26 mouse cellular contexts compared by ENCODE assay signal in the genomic region with DNA sequence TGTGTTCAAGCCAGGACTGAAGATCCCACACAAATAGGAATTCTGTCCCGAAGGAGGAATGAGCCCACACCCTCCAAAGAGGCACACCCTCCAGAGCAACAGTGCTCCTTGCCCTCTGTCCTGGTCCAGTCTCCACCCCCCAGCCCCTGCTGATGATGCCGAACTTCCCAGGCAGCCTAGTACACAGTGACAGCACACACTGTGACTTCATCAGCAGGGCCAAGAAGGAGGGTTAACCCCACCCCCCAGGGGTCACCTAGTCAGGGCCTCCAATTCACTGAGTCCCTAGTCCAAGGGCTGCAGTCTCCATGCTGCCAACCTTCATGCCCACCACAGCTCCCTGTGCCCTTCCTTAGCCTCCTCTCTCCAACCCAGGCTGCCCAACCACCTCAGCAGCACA.
DNase-seq lines count a peak whose midpoint lies in the region; ATAC-seq and TF ChIP-seq lines count a peak whose summit lies in the region.
"Had no signal": no experiment of that assay in that cellular context is flagged by ENCODE, and none has a peak within 500 bp of the region (broad histone marks: within the 10 kb centered on the region; RNA-seq: fewer than 3 reads in every experiment).

No protein-coding gene starts in this region.

- TF ChIP-seq POLR2A in heart, adult 2 months (IDR thresholded peaks at IDR 0.05; ENCODE audit: insufficient read depth, low read depth, low read length), result no peak
- TF ChIP-seq POLR2A in lung, adult 2 months (IDR thresholded peaks at IDR 0.05; ENCODE audit: borderline replicate concordance, extremely low read depth, low read depth, low read length), result no peak

- no peak overlapping the region for H3K4me2 ChIP-seq in heart, embryonic 16.5 days (ENCODE audit: low read depth, low read length)
- peak overlapping the region; percentile 4; the same call in 1 of the 2 replicates for H3K4me2 ChIP-seq in lung, embryonic 15.5 days
- H3K4me2 ChIP-seq in midbrain, embryonic 11.5 days, result no peak overlapping the region
- H3K4me2 ChIP-seq: embryonic facial prominence, embryonic 12.5 days; heart, embryonic 11.5 days; hindbrain, embryonic 14.5 days; limb, embryonic 12.5 days; liver, embryonic 15.5 days; neural tube, embryonic 13.5 days had no signal

- H3K36me3 ChIP-seq in heart, embryonic 16.5 days (ENCODE audit: control insufficient read depth, insufficient read depth), result 0 out of 2 replicates have a peak, but pooled peaks cover 3% of the 10 kb centered on the region
- H3K36me3 ChIP-seq in heart, adult 2 months (ENCODE audit: control insufficient read depth, insufficient read depth, low read length), result no peaks in the 10 kb centered on the region
- peaks cover 23% of the 10 kb centered on the region; the same call in 1 of the 2 replicates for H3K36me3 ChIP-seq in lung, embryonic 15.5 days
- no peaks in the 10 kb centered on the region for H3K36me3 ChIP-seq in midbrain, embryonic 11.5 days (ENCODE audit: control insufficient read depth, insufficient read depth, low read length)
- H3K36me3 ChIP-seq in midbrain, embryonic 10.5 days, result no peaks in the 10 kb centered on the region
- H3K36me3 ChIP-seq: neural tube, embryonic 13.5 days had no signal

- intact Hi-C loops in heart, adult 2 months (cut with DNase I), result no loop called here

- H3K9me3 ChIP-seq in heart, embryonic 16.5 days (replicated peaks; ENCODE audit: control insufficient read depth, low read length), result no peaks in the 10 kb centered on the region
- H3K9me3 ChIP-seq in lung, embryonic 15.5 days, result no peaks in the 10 kb centered on the region
- H3K9me3 ChIP-seq in midbrain, embryonic 11.5 days (ENCODE audit: control insufficient read depth, low read length), result no peaks in the 10 kb centered on the region
- H3K9me3 ChIP-seq in midbrain, embryonic 10.5 days (replicated peaks), result no peaks in the 10 kb centered on the region
- H3K9me3 ChIP-seq: embryonic facial prominence, embryonic 12.5 days; limb, embryonic 12.5 days; liver, embryonic 15.5 days; neural tube, embryonic 13.5 days had no signal

- no peak overlapping the region for H3K4me3 ChIP-seq in heart, embryonic 16.5 days (ENCODE audit: low read length)
- H3K4me3 ChIP-seq in heart, adult 2 months, result no peak overlapping the region
- no peak overlapping the region for H3K4me3 ChIP-seq in lung, embryonic 15.5 days
- no peak overlapping the region for H3K4me3 ChIP-seq in lung, adult 2 months (replicated peaks; ENCODE audit: extremely low read depth, low read depth, low read length)
- no peak overlapping the region for H3K4me3 ChIP-seq in midbrain, embryonic 11.5 days (ENCODE audit: low read depth, low read length)
- H3K4me3 ChIP-seq in midbrain, embryonic 10.5 days, result no peak overlapping the region
- H3K4me3 ChIP-seq: embryonic facial prominence, embryonic 12.5 days; layer of hippocampus, adult 2 months; left cerebral cortex, adult 2 months; limb, embryonic 12.5 days; liver, embryonic 15.5 days; neural tube, embryonic 13.5 days had no signal

- H3K27me3 ChIP-seq in heart, embryonic 16.5 days (ENCODE audit: control insufficient read depth, insufficient read depth, low read length), result no peaks in the 10 kb centered on the region
- no peaks in the 10 kb centered on the region for H3K27me3 ChIP-seq in heart, adult 2 months (ENCODE audit: control insufficient read depth, insufficient read depth, low read length)
- H3K27me3 ChIP-seq in lung, embryonic 15.5 days, result no peaks in the 10 kb centered on the region
- 0 out of 2 replicates have a peak, but pooled peaks cover 2% of the 10 kb centered on the region for H3K27me3 ChIP-seq in midbrain, embryonic 11.5 days (ENCODE audit: control insufficient read depth, insufficient read depth, low read length)
- 0 out of 2 replicates have a peak, but pooled peaks cover 5% of the 10 kb centered on the region for H3K27me3 ChIP-seq in midbrain, embryonic 10.5 days (ENCODE audit: low read depth, poor library complexity, severe bottlenecking)
- H3K27me3 ChIP-seq: embryonic facial prominence, embryonic 12.5 days; limb, embryonic 12.5 days; neural tube, embryonic 13.5 days had no signal

- H3K9ac ChIP-seq in heart, embryonic 16.5 days (ENCODE audit: low read length), result no peak overlapping the region
- no peak overlapping the region for H3K9ac ChIP-seq in heart, adult 2 months (ENCODE audit: low read depth, low read length)
- no peak overlapping the region for H3K9ac ChIP-seq in lung, embryonic 15.5 days
- H3K9ac ChIP-seq in midbrain, embryonic 11.5 days (ENCODE audit: low read length), result no peak overlapping the region
- H3K9ac ChIP-seq: embryonic facial prominence, embryonic 12.5 days; forebrain, postnatal 0 days; hindbrain, embryonic 14.5 days; limb, embryonic 12.5 days; liver, embryonic 15.5 days; neural tube, embryonic 13.5 days had no signal

- 56% methylated on average over 2 of the region's 2 CpGs for WGBS in heart, embryonic 16.5 days
- WGBS in heart, adult 2 months, result 51% methylated on average over 2 of the region's 2 CpGs
- 72% methylated on average over 2 of the region's 2 CpGs for WGBS in lung, embryonic 15.5 days
- WGBS in lung, adult 2 months, result 39% methylated on average over 2 of the region's 2 CpGs
- 76% methylated on average over 2 of the region's 2 CpGs for WGBS in midbrain, embryonic 11.5 days
- WGBS in midbrain, embryonic 10.5 days, result 93% methylated on average over 2 of the region's 2 CpGs

- H3K27ac ChIP-seq in heart, embryonic 16.5 days (ENCODE audit: low read length), result 0 out of 2 replicates have a peak overlapping the region, but pooled peaks have one; percentile 3
- no peak overlapping the region for H3K27ac ChIP-seq in heart, adult 2 months
- no peak overlapping the region for H3K27ac ChIP-seq in lung, embryonic 15.5 days
- no peak overlapping the region for H3K27ac ChIP-seq in midbrain, embryonic 11.5 days (ENCODE audit: low read depth, low read length)
- H3K27ac ChIP-seq in midbrain, embryonic 10.5 days (replicated peaks), result no peak overlapping the region
- H3K27ac ChIP-seq: embryonic facial prominence, embryonic 12.5 days; hindbrain, embryonic 14.5 days; left cerebral cortex, adult 2 months; limb, embryonic 12.5 days; liver, embryonic 15.5 days; neural tube, embryonic 13.5 days had no signal

- no peak for ATAC-seq in heart, embryonic 16.5 days (replicated peaks; ENCODE audit: extremely low read depth, insufficient read depth, low FRiP score)
- ATAC-seq in lung, embryonic 15.5 days (ENCODE audit: borderline replicate concordance, extremely low read depth, low FRiP score, low TSS enrichment), result no peak
- ATAC-seq in midbrain, embryonic 11.5 days (ENCODE audit: low FRiP score), result no peak
- ATAC-seq: CD4-positive, CD25-positive, alpha-beta regulatory T cell, adult 4 months; forebrain, postnatal 0 days had no signal

- H3K79me2 ChIP-seq in heart, adult 2 months (replicated peaks; ENCODE audit: control insufficient read depth, insufficient read depth, low read length), result no peaks in the 10 kb centered on the region; the same call in none of the 2 replicates

- peaks cover 61% of the 10 kb centered on the region for H3K4me1 ChIP-seq in heart, embryonic 16.5 days (ENCODE audit: control insufficient read depth, insufficient read depth, low read length)
- H3K4me1 ChIP-seq in heart, adult 2 months (ENCODE audit: control insufficient read depth, insufficient read depth, low read length), result peaks cover 6% of the 10 kb centered on the region
- H3K4me1 ChIP-seq in lung, embryonic 15.5 days, result peaks cover 53% of the 10 kb centered on the region
- peaks cover 24% of the 10 kb centered on the region for H3K4me1 ChIP-seq in lung, adult 2 months (ENCODE audit: control insufficient read depth, insufficient read depth, low read length)
- H3K4me1 ChIP-seq in midbrain, embryonic 11.5 days (ENCODE audit: control insufficient read depth, insufficient read depth, low read length), result peaks cover 13% of the 10 kb centered on the region
- H3K4me1 ChIP-seq in midbrain, embryonic 10.5 days, result peaks cover 15% of the 10 kb centered on the region

- no peak for TF ChIP-seq CTCF in heart, adult 2 months (IDR thresholded peaks at IDR 0.05)
- TF ChIP-seq CTCF in lung, adult 2 months (IDR thresholded peaks at IDR 0.05; ENCODE audit: insufficient read depth, low read length), result no peak

- no peak for DNase-seq in heart, adult 2 months
- no peak for DNase-seq in lung, adult 2 months
- peak; percentile 65 for DNase-seq in midbrain, embryonic 11.5 days (ENCODE audit: low spot score, missing footprints)
- no peak for DNase-seq in midbrain, embryonic 10.5 days (ENCODE audit: low spot score)
- DNase-seq in layer of hippocampus, adult 11-12 months (ENCODE audit: low spot score), result no peak
- no peak for DNase-seq in spleen, postnatal 10 days (ENCODE audit: low spot score in 2 of 2)
- DNase-seq: adrenal gland, postnatal 25 days; cerebellum, adult 11-12 months; cerebellum, adult 9-11 months; embryo, embryonic 11 days; forebrain, postnatal 0 days; gastrocnemius, postnatal 10 days; heart, postnatal 10 days; kidney, adult 9 months; kidney, postnatal 14 days had no signal

- TF ChIP-seq EP300 in heart, adult 2 months (IDR thresholded peaks at IDR 0.05; ENCODE audit: insufficient read depth, low read depth, low read length), result no peak
